Mouse (Mus musculus) midbrain, postnatal 0 days (tissue): ENCODE data around the gene Xpnpep1. TPM values are rescaled to one million over a fixed set of nuclear protein-coding genes. Genes with fewer than 3 reads are reported as not detected.

Experiments used
- ATAC-seq: fragments of 200-750 bp; cut with Nextera tagmentation; 2 replicates; pipeline ENCODE4 v1.8.0; 2017; ENCODE audit warnings: moderate number of reproducible peaks, mild to moderate bottlenecking, moderate TSS enrichment, moderate library complexity; ENCODE audit not compliant: low FRiP score
- DNase-seq: peaks from one replicate; pipeline ENCODE4 v3.0.0-alpha.2; 2015; ENCODE audit warnings: low spot score
- H3K27ac ChIP-seq: fragments of 300-500 bp; sonication (generic); 2 replicates; pipeline ENCODE4 v1.5.1; 2014; ENCODE audit warnings: low read depth, mild to moderate bottlenecking, low read length, mixed read lengths
- H3K27me3 ChIP-seq: fragments of 300-500 bp; sonication (generic); 2 replicates; pipeline ENCODE4 v1.6.1; 2014; ENCODE audit warnings: low read length, control low read depth, mixed read lengths; ENCODE audit not compliant: insufficient read depth
- H3K36me3 ChIP-seq: fragments of 300-500 bp; sonication (generic); 2 replicates; pipeline ENCODE4 v1.6.1; 2014; ENCODE audit warnings: low read length, control low read depth, mixed read lengths; ENCODE audit not compliant: insufficient read depth
- H3K4me1 ChIP-seq: fragments of 300-500 bp; sonication (generic); 2 replicates; pipeline ENCODE4 v1.6.1; 2014; ENCODE audit warnings: mild to moderate bottlenecking, control low read depth, antibody characterized with exemption, low read length, mixed read lengths; ENCODE audit not compliant: insufficient read depth
- H3K4me2 ChIP-seq: fragments of 300-500 bp; sonication (generic); 2 replicates; pipeline ENCODE4 v1.6.1; 2014; ENCODE audit warnings: low read depth, mild to moderate bottlenecking, low read length, mixed read lengths; ENCODE audit not compliant: poor library complexity, severe bottlenecking
- H3K4me3 ChIP-seq: fragments of 300-500 bp; sonication (generic); 2 replicates; pipeline ENCODE4 v1.5.1; 2014; ENCODE audit warnings: low read depth, mild to moderate bottlenecking, low read length, moderate library complexity
- H3K9ac ChIP-seq: fragments of 300-500 bp; sonication (generic); replicated peaks from 2 replicates; pipeline ENCODE4 v1.6.1; 2014; ENCODE audit warnings: mild to moderate bottlenecking, low read length, moderate library complexity, mixed read lengths; ENCODE audit not compliant: poor library complexity, severe bottlenecking
- H3K9me3 ChIP-seq: fragments of 300-500 bp; sonication (generic); 2 replicates; pipeline ENCODE4 v1.6.1; 2016; ENCODE audit warnings: low read length, control low read depth
- CTCF ChIP-seq: IDR thresholded peaks from 2 replicates; pipeline ENCODE4 v1.5.1; 2016; ENCODE audit warnings: antibody characterized with exemption, mild to moderate bottlenecking
- WGBS: fragments of 180-500 bp; shearing (Covaris S2); extraction: QIAGEN DNeasy Blood & Tissue Kit; methylation state at CpG from one replicate; pipeline ENCODE4 v1.1.7; 2014; 5-methylcytosine and 5-hydroxymethylcytosine counted together
- polyA plus RNA-seq: library from polyadenylated mRNA; unstranded; fragments of >200 nt; fragmentation: Nextera tagmentation; extraction: Ambion mirVana; gene quantifications from 2 replicates; pipeline ENCODE4 v1.2.1, GENCODE M21; 2015
- total RNA-seq: library from RNA; depleted of rRNA; stranded (reverse); fragments of >200 nt; gene quantifications from 2 replicates; pipeline ENCODE4 v1.2.3, GENCODE M21; 2014

Gene Xpnpep1
- total and polyA plus RNA-seq, 2 experiments from 2014 or later: 91.0 to 110 TPM

GRCm38 (mm10) chr19:53052031-53052670 is 12.1 kb upstream of the Xpnpep1 start:
- no peaks in the 10 kb centered on the region for H3K4me1 ChIP-seq
- DNase-seq: no peak
- H3K9ac ChIP-seq: no peak overlapping the region
- H3K27me3 ChIP-seq: no peaks in the 10 kb centered on the region
- H3K4me3 ChIP-seq: peak overlapping the region; percentile 8; the same call in 1 of the 2 replicates
- 23% methylated on average over 19 of the region's 19 CpGs for WGBS
- H3K4me2 ChIP-seq: peak overlapping the region; percentile 26
- H3K9me3 ChIP-seq: no peaks in the 10 kb centered on the region
- no peak for TF ChIP-seq CTCF
- H3K27ac ChIP-seq: no peak overlapping the region
- no peaks in the 10 kb centered on the region for H3K36me3 ChIP-seq
- ATAC-seq: no peak

GRCm38 (mm10) chr19:53051288-53051985 is 11.4 kb upstream of the Xpnpep1 start:
- Histone ChIP-seq H3K9me3 (no peaks in the 10 kb centered on the region), H3K27me3 (no peaks in the 10 kb centered on the region), H3K9ac (no peak overlapping the region), H3K36me3 (no peaks in the 10 kb centered on the region), H3K4me3 (no peak overlapping the region), H3K4me2 (no peak overlapping the region), H3K4me1 (no peaks in the 10 kb centered on the region), H3K27ac (0 out of 2 replicates have a peak overlapping the region, but pooled peaks have one; percentile 26)
- no peak for TF ChIP-seq CTCF
- no peak for ATAC-seq
- DNase-seq: peak; percentile 22
- 51% methylated on average over 18 of the region's 18 CpGs for WGBS

- 78% methylated on average over 3 of the region's 3 CpGs for WGBS
- ATAC-seq: no peak
- peak; percentile 63 for TF ChIP-seq CTCF
- Histone ChIP-seq H3K27me3 (no peaks in the 10 kb centered on the region), H3K9ac (no peak overlapping the region), H3K4me2 (no peak overlapping the region), H3K27ac (no peak overlapping the region), H3K9me3 (no peaks in the 10 kb centered on the region), H3K36me3 (no peaks in the 10 kb centered on the region), H3K4me1 (no peaks in the 10 kb centered on the region), H3K4me3 (no peak overlapping the region)
- no peak for DNase-seq
Observed at GRCm38 (mm10) chr19:53050100-53050499, 10.1 kb upstream of the Xpnpep1 start.

GRCm38 (mm10) chr19:53047208-53047607 is 7.2 kb upstream of the Xpnpep1 start:
- Histone ChIP-seq H3K27me3 (no peaks in the 10 kb centered on the region), H3K4me1 (no peaks in the 10 kb centered on the region), H3K4me2 (no peak overlapping the region), H3K9me3 (no peaks in the 10 kb centered on the region), H3K36me3 (no peaks in the 10 kb centered on the region), H3K9ac (no peak overlapping the region), H3K27ac (no peak overlapping the region), H3K4me3 (no peak overlapping the region)
- no peak for TF ChIP-seq CTCF
- 85% methylated on average over 5 of the region's 5 CpGs for WGBS
- no peak for DNase-seq
- ATAC-seq: no peak

GRCm38 (mm10) chr19:53043423-53044125 is 3.6 kb upstream of the Xpnpep1 start:
- TF ChIP-seq CTCF: no peak
- WGBS: 88% methylated on average over 13 of the region's 13 CpGs
- Histone ChIP-seq H3K27me3 (no peaks in the 10 kb centered on the region), H3K36me3 (no peaks in the 10 kb centered on the region), H3K4me2 (no peak overlapping the region), H3K27ac (no peak overlapping the region), H3K4me1 (no peaks in the 10 kb centered on the region), H3K4me3 (no peak overlapping the region), H3K9me3 (no peaks in the 10 kb centered on the region), H3K9ac (no peak overlapping the region)
- DNase-seq (no peak), ATAC-seq (no peak)

- Histone ChIP-seq H3K36me3 (no peaks in the 10 kb centered on the region), H3K4me3 (no peak overlapping the region), H3K27me3 (no peaks in the 10 kb centered on the region), H3K4me1 (peaks cover 8% of the 10 kb centered on the region), H3K9ac (no peak overlapping the region), H3K4me2 (no peak overlapping the region), H3K27ac (no peak overlapping the region), H3K9me3 (no peaks in the 10 kb centered on the region)
- DNase-seq (no peak), ATAC-seq (no peak)
- TF ChIP-seq CTCF: no peak
- WGBS: 70% methylated on average over 4 of the region's 4 CpGs
Observed at GRCm38 (mm10) chr19:53041570-53041969, 1.6 kb upstream of the Xpnpep1 start.
